ENCODE assay signal across 7 mouse cellular contexts in genomic region chr12:36207072-36207799, GRCm38 (mm10). TPM values are rescaled to one million over a fixed set of nuclear protein-coding genes. Genes with fewer than 3 reads are reported as not detected.
DNase-seq lines count a peak whose midpoint lies in the region; ATAC-seq and TF ChIP-seq lines count a peak whose summit lies in the region.

No protein-coding gene starts in this region.

- peak; percentile 86 for DNase-seq in adipocyte (ENCODE audit: low spot score)
- DNase-seq in cerebellum, adult 8-10 months = peak; percentile 13
- DNase-seq in frontal cortex, postnatal 36 days (ENCODE audit: low spot score in 2 of 2) = peak; percentile 42 to 48
- peak; percentile 28 to 48 for DNase-seq in layer of hippocampus, adult 2 months (ENCODE audit: low spot score in 2 of 2)
- DNase-seq in lung, postnatal 4 days = peak; percentile 55 to 63
- DNase-seq in right cerebral cortex, adult 2 months (ENCODE audit: low spot score in 2 of 2) = peak; percentile 39 to 51

- peak; percentile 57 to 69 for ATAC-seq in hematopoietic stem cell, adult 5-6 weeks (replicated peaks in 1 of 2; ENCODE audit: insufficient read depth in 1 of 2, low FRiP score in 2 of 2, low TSS enrichment in 1 of 2, low read depth in 1 of 2, poor library complexity in 2 of 2, severe bottlenecking in 2 of 2)

- no peak for TF ChIP-seq CTCF in layer of hippocampus, adult 2 months (conservative IDR thresholded peaks at IDR 0.05)

- H3K4me3 ChIP-seq in layer of hippocampus, adult 2 months = peak overlapping the region; percentile 52

- peak overlapping the region; percentile 72 for H3K27ac ChIP-seq in layer of hippocampus, adult 2 months

RNA-seq across cellular contexts. Expression of gene Lrrc72, which starts 46.0 kb away (rescaled TPM):
- not detected in 2 replicates for total RNA-seq in hematopoietic stem cell, adult 5-6 weeks (2017)
- total RNA-seq in layer of hippocampus, adult 2 months (2021) = not detected

RNA-seq across cellular contexts. Expression of gene Bzw2, which starts 49.4 kb away (rescaled TPM):
- total RNA-seq in hematopoietic stem cell, adult 5-6 weeks (2017) = 98.0 and 117 TPM in 2 replicates
- 10 to 100 TPM; 57.4 to 62.5 TPM for total RNA-seq in layer of hippocampus, adult 2 months (2021)

RNA-seq across cellular contexts. Expression of gene Ankmy2, which starts 50.3 kb away (rescaled TPM):
- 30.1 and 32.2 TPM in 2 replicates for total RNA-seq in hematopoietic stem cell, adult 5-6 weeks (2017)
- total RNA-seq in layer of hippocampus, adult 2 months (2021) = 10 to 100 TPM; 55.5 to 60.2 TPM

Comparison
In these comparisons a context has a peak if more than half of its experiments do, and no peak if none do; other contexts are left out.
1. Peak in every context shown above with its lines: DNase-seq, ATAC-seq, H3K4me3 ChIP-seq and H3K27ac ChIP-seq.
2. DNase-seq: peak in every context shown above with its lines; median percentile 86 in adipocyte; 59 in lung, postnatal 4 days; 45 in frontal cortex, postnatal 36 days; 45 in right cerebral cortex, adult 2 months; 38 in layer of hippocampus, adult 2 months; 13 in cerebellum, adult 8-10 months.